Mouse (Mus musculus) bone marrow macrophage, adult 2 months (primary cell): ENCODE results near the gene Cacna1a.

Experiments used
- CTCF ChIP-seq: IDR thresholded peaks from 2 replicates; pipeline ENCODE4 v1.5.1; 2012; ENCODE audit warnings: low read depth, mild to moderate bottlenecking, low read length, moderate library complexity
- POLR2A ChIP-seq: IDR thresholded peaks from 2 replicates; pipeline ENCODE4 v1.6.1; 2012; ENCODE audit warnings: mild to moderate bottlenecking, low read depth, low read length, borderline replicate concordance

- TF ChIP-seq CTCF (no peak), POLR2A (no peak)
Measured at GRCm38 (mm10) chr8:84665385-84665893, 277.2 kb downstream of the Cacna1a start.
